Mouse (Mus musculus) adrenal gland, postnatal 4 days (tissue): ENCODE data around the gene Mat2a. TPM values are rescaled to one million over a fixed set of nuclear protein-coding genes. Genes with fewer than 3 reads are reported as not detected.
A peak's percentile ranks its signal among the peaks of the same experiment; 100 is the strongest.
"Not testable (repeated sequence)": the region's sequence is repeated elsewhere in the genome, so short reads cannot be mapped to it uniquely, and the experiment has no call there.

Source experiments
- DNase-seq, 2 experiments: peaks; one replicate each; pipeline ENCODE4 v3.0.0; 2021 to 2022; ENCODE audit warnings: low spot score in 2 of 2, mixed read lengths in 2 of 2
- long read RNA-seq, 2 experiments: library from polyadenylated mRNA; stranded (forward); transcript quantifications; one replicate each; pipeline ENCODE4 v2.0.0; 2021
- total RNA-seq, 2 experiments: library from RNA; stranded (reverse); gene quantifications; 2 replicates each; pipeline ENCODE4 v1.2.3; 2021

Gene Mat2a
- total RNA-seq: 100 to 1,000 TPM; 237 to 266 TPM
- long read RNA-seq, experiment 1, transcript Mat2a-202 (8 exons, 3,387 nt): minor isoform, 42 of 200 reads
- long read RNA-seq, experiment 1, transcript Mat2a-201 (9 exons, 2,804 nt): major isoform, 141 of 200 reads
- long read RNA-seq, experiment 1, partial matches to known transcripts: 4 of 200 reads
- long read RNA-seq, experiment 1, other reads (novel, unspliced or antisense): 13 of 200 reads
- long read RNA-seq, experiment 2, transcript Mat2a-201 (9 exons, 2,804 nt): major isoform, 300 of 452 reads
- long read RNA-seq, experiment 2, transcript Mat2a-202 (8 exons, 3,387 nt): minor isoform, 96 of 452 reads
- long read RNA-seq, experiment 2, transcript Mat2a-207 (1 exons, 755 nt): minor isoform, 5 of 452 reads
- long read RNA-seq, experiment 2, partial matches to known transcripts: 13 of 452 reads
- long read RNA-seq, experiment 2, other reads (novel, unspliced or antisense): 38 of 452 reads

DNA sequence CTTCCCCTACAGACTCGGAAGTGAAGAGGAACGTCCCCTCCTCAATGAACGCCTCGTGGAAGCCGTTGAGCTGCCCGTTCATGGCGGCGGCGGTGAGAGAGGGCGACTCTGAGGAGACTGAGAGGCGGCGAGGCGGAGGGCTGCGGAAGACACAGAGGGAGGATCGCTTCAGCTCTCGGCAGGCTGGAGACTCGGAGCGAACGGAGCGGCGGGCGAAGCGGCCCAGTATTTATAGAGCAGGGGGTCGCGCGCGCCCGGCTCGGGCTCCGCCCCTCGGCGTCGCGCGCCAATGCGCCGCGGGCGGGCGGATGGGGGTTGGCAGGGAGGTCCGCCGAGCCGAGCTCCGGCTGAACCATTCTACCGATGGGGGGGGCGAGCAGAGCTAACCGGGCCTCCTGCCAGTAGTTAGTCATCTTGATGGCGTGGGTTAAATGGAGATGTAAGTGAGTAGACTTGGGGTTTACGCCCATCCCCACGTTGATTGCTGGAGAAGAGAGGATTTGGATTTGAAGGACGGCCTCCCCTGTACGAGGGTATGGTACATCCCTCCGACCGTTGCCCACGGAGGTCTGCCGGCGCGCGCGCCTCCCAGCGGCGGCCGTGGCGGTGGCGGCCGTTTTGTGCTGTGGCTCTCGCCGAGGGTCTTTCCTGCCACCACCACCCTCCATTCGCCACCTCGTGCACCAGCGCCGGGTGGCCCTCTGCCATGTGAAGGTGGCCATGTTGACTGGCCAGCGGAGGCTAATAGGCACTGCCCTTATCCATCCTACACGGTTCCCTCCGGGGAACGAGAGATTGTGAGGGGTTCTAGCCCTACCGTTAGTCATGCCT, at the start of gene Mat2a:
Gene Mat2a (minus strand): TSS at position 204 of the 831 bp plus-strand sequence.
- DNase-seq: peak; percentile 90 to 95

DNA sequence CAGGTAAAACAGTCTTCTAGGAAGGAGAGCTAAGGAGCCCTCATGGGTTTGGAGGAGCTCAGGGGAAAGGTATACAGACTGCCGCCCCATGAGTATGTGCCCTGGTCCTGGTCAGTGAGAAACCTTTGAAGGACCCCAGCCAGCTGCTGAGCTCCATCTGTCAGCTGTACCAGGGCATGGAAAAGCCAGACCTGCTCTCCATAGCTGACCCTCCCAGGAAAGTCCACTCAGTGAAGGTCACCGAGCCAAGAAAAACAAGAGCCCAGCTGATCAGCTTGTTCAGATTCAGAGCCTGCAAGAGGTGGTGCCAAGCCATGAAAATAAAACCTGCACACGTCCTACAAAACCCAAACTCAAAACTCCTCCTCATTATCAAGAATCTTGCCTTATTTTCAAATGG, 49.5 kb upstream of the Mat2a start:
- no peak for DNase-seq

DNA sequence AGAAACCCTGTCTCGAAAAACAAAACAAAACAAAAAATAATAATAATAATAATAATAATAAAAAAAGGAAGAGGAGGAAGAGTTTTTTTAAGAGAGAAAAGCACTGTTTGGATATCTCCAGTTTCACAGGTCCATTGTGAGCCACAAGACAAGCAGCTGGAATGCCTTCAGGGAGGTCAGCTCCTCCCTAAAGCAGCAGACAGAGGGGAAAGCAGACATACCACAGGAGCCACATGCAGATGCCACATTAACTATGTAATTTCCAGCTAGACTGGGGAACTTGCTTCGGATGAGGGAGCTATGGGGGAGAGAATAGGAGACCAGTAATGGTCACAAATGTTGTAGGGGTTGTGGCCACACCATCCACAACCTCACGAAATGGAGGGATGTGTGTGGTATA, 47.9 kb upstream of the Mat2a start:
- no peak for DNase-seq

DNA sequence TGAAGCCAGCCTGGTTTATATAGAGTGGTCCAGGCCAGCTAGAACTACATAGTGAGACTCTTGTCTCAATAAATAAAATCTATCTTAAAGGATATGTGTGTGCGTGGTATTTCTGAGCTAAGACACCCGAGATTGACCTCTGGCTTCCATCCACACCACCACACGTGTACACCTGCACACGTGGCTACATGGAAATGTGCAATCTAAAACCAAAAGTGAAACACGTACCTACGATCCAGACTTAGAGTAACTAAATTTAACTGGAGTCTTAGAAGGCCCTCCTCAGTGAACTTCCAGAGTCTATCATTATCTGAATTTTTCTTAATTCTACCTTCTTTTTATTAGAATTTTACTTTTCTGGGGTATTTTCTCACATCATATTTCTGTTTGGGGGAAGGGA, 46.9 kb upstream of the Mat2a start:
- no peak for DNase-seq

DNA sequence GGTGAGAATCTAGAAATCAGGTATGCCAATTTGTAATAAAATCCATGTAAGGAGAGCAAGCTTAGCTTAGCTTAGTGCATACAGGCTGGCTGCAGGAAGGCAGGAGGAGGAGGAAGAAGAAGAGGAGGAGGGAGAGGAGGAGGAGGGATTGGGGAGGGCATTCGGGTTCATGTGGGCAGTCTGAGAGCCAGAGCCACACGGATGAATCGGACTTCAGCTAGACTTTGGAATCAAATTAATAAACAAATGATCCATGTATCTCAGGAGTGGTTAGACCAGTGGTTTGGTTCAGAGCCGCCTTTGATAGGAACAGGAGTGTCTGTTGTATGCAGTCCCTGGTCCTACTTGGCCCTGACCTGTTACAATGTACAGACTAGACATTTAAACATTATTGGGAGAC, 45.5 kb upstream of the Mat2a start:
- DNase-seq: no peak

DNA sequence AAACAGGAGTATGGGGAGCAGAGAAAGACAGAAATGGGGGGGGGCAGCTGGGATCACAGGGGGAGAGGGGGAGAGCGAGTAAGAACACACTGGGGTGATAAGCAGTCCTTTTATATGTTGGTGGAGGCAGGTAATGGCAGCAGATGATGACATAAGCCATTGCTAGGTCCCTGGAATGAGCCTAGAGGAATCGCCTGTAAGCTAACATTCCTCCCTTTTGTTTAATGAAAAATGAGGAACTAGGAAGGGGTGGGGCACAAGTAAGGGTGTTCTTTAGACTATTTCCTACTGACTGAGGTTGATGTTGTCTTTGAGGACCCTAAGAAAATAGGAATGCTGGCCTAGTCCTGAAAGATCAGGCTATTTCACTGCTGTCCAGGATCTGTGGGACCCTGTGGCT, 42.8 kb upstream of the Mat2a start:
- DNase-seq: no peak

DNA sequence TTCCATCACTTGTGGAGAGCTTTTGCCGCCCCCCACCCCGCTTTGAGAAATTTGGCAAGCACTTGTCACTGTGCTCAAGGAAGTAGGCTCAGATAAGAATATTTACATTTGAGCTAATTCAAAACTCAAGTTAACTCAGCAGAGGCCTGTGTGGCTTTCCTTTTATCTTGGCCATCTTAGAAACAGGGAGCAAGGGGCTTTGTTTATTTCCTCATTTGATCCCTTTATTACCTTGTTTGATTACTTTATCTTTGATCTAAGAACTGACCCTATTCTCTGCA, 41.0 kb upstream of the Mat2a start:
- DNase-seq: no peak

DNA sequence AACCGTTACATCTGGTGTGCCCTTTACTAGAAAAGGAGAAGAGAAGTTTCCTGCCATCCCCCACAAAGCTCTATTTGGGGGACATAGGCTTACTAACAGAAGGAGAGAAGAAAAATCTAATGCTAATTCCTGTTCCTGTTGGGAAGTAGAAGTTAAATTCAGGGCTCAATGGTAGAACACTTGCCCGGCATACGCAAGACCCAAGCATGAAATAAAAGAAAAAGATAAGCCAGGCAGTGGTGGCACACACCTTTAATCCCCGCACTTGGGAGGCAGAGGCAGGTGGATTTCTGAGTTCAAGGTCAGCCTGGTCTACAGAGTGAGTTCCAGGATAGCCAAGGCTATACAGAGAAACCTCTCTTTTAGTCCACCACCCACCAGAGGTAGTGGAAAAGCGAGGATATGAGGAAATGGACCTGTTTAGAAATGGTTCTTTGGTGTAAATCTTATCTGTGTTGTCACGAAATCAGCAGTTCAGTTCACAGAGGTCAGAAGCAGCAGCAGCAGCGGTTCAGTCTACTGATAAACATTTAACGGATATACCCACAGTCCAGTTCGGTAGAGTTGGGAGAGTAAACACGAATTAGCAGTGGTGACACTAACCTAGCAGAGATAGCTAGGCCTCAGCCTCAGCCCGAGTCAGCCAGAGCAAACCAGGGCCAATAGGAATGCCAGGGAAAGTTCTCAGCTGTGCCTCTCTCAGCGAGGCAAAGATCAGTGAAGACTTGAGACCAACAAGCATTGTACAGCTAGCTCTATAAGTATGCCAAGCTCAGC, 40.5 kb upstream of the Mat2a start:
- no peak for DNase-seq

DNA sequence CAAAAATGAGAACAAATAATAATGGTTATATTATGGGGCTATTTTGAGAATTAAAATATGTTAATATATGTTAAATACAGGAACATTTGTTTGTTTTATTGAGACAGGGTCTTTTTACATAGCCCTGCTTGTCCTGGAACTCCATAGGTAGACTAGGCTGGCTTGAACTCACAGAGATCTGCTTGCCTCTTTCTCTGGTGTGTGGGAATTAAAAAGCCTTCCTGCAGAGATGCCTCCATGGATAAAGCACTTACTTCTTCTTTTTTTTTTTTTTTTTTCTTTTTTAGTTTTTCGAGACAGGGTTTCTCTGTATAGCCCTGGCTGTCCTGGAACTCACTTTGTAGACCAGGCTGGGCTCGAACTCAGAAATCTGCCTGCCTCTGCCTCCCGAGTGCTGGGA, 39.3 kb upstream of the Mat2a start:
- DNase-seq: not testable (repeated sequence)

DNA sequence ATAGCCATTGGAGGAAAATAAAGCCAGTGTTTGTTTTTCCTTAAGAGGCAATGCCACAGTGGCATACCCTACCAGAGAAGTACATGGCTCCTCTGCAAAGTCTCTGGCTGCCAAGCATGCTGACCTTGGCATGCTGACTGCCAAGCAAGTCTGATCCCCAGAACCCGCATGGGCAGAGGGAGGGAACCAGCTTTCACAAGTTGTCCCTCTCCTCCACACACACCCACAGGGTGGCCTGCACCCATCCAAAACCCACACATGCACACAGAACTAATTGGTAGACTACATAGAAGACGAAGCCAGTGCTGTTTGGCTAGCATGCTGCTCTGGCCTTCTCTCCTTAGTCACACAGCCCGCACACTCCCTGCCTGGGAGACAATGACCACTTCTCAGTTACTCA, 38.3 kb upstream of the Mat2a start:
- no peak for DNase-seq

DNA sequence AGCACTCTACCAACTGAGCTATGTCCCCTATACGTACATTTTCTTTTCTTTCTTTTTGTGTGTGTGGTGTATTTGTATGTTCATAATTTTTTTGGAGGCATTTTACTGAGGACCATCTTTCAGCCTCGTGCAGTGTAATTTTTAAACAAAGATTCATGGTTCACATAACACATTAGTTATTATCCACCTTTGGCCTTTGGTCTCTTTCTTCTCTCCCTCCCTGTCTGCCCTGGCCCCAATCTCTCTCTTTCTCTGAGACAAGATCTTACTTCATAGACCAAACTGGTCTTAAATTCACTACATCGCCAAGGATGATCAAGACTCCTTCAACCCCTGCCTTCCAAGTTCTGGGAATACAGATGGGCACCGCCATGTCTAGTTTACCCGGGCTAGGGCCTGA, 37.5 kb upstream of the Mat2a start:
- DNase-seq: no peak

DNA sequence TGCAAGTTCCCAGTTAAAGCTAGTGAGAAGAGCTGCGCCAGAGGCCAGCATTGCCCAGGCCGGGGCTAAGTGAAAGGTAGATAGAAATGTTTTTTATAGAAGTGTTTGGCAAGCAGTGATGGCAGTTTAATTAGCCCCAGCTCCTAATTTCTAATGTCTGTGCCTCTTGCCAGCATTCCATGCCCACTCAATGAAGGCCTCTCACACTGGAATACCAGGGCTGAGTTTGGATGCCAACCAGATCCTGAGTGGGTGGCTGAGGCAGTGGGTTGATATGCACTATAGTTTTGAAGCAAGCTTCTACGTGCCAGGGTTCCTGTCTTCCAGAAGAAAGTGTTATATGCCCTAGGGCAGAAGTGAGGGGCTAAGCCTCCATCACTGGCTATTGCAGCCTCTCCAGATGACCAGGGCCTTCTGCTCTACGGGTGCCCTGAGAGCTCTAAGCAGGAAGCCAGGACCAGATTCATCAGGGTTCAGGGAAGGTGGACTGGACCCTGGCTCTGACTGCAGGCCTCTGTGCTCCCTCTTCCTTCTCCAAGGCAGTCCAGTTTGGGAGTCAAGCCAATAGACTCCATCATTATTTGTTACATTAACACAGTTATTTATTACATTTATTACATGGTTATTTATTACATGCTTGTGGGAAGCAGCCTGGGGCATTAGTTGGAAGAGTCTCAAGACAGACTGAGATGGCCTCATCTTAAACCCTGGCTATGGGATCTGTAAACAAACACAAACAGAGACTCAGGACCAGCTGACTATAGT, 36.0 kb upstream of the Mat2a start:
- DNase-seq: no peak

DNA sequence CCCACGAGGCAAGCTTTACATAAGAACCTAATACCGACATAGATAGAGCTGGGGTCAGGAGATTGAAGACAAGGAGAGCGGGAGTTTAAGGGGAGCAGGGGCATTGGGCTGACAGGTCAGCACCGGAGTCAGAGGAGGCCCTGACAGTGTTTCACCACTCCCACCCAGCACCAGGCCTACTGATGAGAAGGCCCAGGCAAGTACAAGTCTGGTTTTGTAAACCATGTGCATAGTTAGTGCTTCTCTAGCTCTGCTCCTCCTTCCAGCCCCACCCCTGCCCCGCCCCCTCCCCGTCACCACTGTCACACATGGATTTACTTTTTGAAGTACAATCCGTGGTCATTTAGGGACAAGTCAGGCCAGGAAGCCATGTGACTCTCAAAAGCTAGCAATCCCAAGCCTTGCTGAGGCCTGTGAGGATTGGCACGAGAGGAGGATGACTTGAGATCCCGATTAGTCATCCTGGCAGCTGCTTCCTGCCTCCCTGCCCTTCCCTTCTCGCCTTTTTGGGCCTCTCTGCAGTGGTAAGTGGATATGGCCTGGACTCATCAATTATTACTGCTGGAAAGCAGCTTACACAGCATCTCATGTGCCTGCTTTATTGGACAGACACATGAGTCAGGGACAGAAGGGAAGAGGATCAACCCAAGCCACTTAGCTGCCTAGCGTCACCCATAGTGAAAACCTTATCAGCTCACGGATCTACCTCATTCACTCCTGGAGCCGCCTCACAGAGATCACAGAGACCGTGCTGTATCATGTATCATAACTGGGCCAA, 34.1 kb upstream of the Mat2a start:
- DNase-seq: peak in 1 of 2 experiments; percentile 23

DNA sequence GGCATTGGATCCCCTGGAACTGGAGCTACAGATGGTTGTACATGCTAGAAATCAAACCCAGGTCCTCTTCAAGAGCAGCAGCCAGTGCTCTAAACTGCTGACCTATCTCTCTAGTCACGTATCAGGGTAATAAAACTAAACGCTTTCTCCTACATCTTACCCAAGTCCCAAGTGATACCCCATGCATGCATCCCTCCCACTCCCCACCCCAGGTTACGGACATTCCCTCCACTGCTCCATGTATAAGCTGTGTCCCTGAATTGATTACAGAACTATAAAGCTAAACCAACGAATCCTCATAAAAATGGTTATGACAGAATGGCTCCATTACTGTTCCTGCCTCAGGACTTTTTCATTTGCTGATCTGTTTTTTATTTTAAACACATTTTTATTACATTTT, 26.8 kb upstream of the Mat2a start:
- no peak for DNase-seq

DNA sequence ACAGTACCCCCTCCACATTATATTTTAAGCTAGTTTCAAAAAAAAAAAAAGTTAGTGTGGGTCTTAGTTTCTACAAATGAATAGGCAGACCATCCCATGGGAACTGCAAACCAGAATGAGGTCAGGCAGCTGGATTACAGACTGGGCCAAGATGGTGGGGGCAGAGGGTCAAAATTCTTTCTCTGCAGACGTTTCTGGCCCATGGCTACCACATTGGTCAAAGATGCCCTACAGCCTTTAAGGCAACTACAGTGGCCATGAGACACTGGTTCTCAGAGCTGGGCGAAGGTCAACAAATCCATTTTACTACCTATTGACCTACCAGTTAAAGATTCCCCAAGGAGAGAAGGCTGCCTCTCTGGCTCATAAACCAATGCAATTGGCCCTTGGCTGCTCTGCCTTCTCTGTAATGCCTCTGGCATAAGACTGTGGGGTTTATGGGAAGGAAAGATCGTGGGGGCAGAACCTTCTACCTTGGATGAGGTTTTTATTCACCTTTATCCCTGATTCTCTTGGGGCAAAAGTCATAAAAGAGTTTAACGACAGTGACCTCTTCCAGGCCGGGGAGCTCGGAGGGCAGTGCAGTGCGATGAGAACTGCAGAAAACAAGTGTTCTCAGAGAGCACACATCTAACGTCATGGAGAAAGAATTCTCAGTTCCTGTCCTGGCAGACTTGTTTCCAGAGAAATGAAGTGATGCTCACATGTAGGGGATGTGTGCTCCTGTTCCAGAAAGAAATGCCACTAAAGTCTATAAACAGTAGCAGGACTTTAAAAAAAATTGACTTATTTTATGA, 26.2 kb upstream of the Mat2a start:
- DNase-seq: no peak

DNA sequence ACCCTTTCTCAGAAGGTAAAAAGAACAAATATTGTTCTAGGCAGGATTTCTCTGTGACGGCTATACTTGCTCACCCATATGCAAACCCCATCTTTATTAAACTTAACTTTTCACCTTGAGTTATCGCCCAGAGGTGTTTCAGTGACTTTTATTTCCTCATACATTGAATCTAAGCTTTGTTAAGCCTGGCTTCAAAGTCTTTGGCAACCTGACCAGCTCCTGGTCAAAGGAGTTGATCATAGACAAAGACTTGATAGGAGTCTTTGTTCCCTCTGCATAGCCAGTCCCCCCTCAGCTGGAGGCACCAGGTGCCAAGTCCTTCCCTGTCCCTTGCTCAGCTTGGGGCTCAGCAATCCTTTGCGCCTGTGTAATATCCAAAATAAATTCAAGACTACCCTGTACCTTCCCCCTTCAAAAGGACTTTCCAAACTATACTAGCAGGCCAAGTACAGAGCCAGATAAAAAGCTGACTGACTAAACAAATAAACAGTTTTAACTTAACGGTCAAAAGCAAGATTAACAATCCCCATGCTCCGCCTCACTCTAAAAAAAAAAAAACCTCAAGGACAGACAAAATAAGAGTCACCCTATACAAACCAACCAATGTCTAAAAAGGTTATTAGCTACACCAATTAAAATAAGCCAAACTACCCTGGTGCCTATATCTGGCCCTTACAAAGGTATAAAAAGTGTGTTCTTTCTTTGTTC, 23.3 kb upstream of the Mat2a start:
- DNase-seq: not testable (repeated sequence)

DNA sequence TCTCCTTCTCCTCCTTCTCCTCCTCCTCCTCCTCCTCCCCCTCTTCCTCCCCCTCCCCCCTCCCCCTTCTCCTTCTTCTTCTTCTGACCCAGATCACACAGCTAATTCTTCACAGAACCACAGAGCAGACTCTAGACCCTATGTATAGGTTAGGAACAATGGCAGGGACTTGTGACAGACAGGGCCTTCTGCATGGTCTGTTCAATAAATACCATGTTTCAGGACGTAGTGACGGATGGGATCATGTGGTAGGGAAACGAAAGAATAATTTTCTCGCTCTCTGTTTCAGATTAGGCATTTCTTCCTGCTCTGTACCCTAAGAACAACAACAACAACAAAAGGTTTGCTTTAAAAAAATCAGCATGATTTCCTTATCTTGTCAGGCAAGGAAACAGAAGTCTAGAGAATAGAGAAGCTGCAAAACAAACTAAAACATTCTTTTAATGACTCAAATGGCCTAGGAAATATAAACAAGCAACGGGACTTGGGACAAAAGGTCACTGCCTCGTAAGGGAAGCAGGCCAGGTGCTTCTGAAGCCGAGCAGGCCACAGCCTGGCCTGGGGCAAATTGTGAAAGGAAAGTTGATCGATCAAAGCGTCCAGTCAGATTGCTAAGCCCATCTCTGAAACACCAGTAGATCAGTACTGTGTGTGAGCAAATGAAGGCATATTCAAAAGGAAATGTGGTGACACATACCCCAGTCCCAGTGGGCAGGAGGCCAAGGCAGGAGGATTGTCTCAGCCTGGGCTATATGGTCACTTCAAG, 20.9 kb upstream of the Mat2a start:
- DNase-seq: no peak

DNA sequence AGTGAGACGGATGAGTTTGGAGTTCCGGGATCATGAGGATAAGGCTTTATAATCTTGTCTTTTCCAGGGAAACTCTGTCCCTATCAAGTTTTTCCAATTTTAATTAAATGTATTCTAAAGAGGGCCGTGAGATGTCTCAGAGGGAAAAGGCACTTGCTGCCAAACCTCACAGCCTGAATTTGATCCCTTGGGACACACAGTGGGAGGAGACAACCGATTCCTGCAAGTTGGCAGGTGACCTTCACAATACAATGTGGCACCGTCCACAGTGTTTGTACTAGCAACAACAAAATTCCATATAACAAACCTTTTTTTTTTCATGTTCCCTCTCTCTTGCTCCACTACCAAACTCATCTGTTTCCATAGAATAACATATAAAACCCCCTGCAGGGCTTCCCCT, 19.6 kb upstream of the Mat2a start:
- DNase-seq: no peak
